Mouse (Mus musculus) MEL (cell line): ENCODE measurements around the gene Ruvbl2. TPM values are rescaled to one million over a fixed set of nuclear protein-coding genes. Genes with fewer than 3 reads are reported as not detected.
A peak's percentile ranks its signal among the peaks of the same experiment; 100 is the strongest.
"Not testable (repeated sequence)": the region's sequence is repeated elsewhere in the genome, so short reads cannot be mapped to it uniquely, and the experiment has no call there.

Experiments
- DNase-seq: peaks from one replicate; pipeline ENCODE4 v3.0.0; 2011; ENCODE audit warnings: low read depth, low spot score
- H3K27ac ChIP-seq: 2 replicates; pipeline ENCODE4 v1.5.1; 2012; ENCODE audit warnings: low read depth, mild to moderate bottlenecking, control low read depth, low read length, moderate library complexity; ENCODE audit not compliant: control insufficient read depth
- H3K27me3 ChIP-seq, 2 experiments: fragments of 150-350 bp in 1 of 2; sonication (generic) in 1 of 2; 2 replicates each; pipeline ENCODE4 v1.6.1; 2012; ENCODE audit warnings: low read length in 2 of 2, mild to moderate bottlenecking in 2 of 2, improper control_type of control experiment in 1 of 2, moderate library complexity in 1 of 2; ENCODE audit not compliant: insufficient read depth in 2 of 2, control insufficient read depth in 1 of 2
- H3K36me3 ChIP-seq, 2 experiments: 2 replicates each; pipeline ENCODE4 v1.6.1; 2012 to 2014; ENCODE audit warnings: low read length in 2 of 2, improper control_type of control experiment in 1 of 2, inconsistent platforms in 1 of 2, mild to moderate bottlenecking in 1 of 2; ENCODE audit not compliant: insufficient read depth in 2 of 2, control insufficient read depth in 1 of 2
- H3K4me1 ChIP-seq, 2 experiments: fragments of 150-350 bp in 1 of 2; sonication (generic) in 1 of 2; 2 replicates each; pipeline ENCODE4 v1.6.1; 2012; ENCODE audit warnings: low read length in 2 of 2, improper control_type of control experiment in 1 of 2, mild to moderate bottlenecking in 1 of 2; ENCODE audit not compliant: insufficient read depth in 2 of 2, control insufficient read depth in 1 of 2
- H3K4me3 ChIP-seq, 2 experiments: fragments of 150-350 bp in 1 of 2; sonication (generic) in 1 of 2; 2 replicates each; pipeline ENCODE4 v1.5.1; 2012; ENCODE audit warnings: low read depth in 2 of 2, low read length in 2 of 2, mild to moderate bottlenecking in 2 of 2, moderate library complexity in 2 of 2, control low read depth in 1 of 2, improper control_type of control experiment in 1 of 2; ENCODE audit not compliant: control insufficient read depth in 1 of 2, insufficient read depth in 1 of 2
- H3K79me2 ChIP-seq: 2 replicates; pipeline ENCODE4 v1.6.1; 2012; ENCODE audit warnings: mild to moderate bottlenecking, low read length, moderate library complexity; ENCODE audit not compliant: control insufficient read depth, poor library complexity, insufficient read depth
- H3K9ac ChIP-seq: 2 replicates; pipeline ENCODE4 v1.6.1; 2012; ENCODE audit warnings: low read depth, mild to moderate bottlenecking, control low read depth, low read length, moderate library complexity; ENCODE audit not compliant: control insufficient read depth, poor library complexity, severe bottlenecking
- H3K9me3 ChIP-seq: fragments of 150-350 bp; sonication (generic); replicated peaks from 2 replicates; pipeline ENCODE4 v1.6.1; 2012; ENCODE audit warnings: mild to moderate bottlenecking, low read length, improper control_type of control experiment, moderate library complexity; ENCODE audit not compliant: insufficient read depth
- BHLHE40 ChIP-seq: IDR thresholded peaks from 2 replicates; pipeline ENCODE4 v1.6.1; 2012; ENCODE audit warnings: low read depth, mild to moderate bottlenecking, inconsistent platforms, low read length, improper control_type of control experiment, borderline replicate concordance
- CHD1 ChIP-seq: IDR thresholded peaks from 2 replicates; pipeline ENCODE4 v1.6.1; 2012; ENCODE audit warnings: low read depth, mild to moderate bottlenecking, inconsistent platforms, low read length, improper control_type of control experiment
- CTCF ChIP-seq, 3 experiments: IDR thresholded peaks in 2 of 3; conservative IDR thresholded peaks in 1 of 3; 2 replicates each; pipeline ENCODE4 v1.5.1; 2011 to 2012; ENCODE audit warnings: low read length in 3 of 3, low read depth in 2 of 3, mild to moderate bottlenecking in 2 of 3, improper control_type of control experiment in 1 of 3, inconsistent platforms in 1 of 3, mixed read lengths in 1 of 3, moderate library complexity in 1 of 3; ENCODE audit not compliant: control insufficient read depth in 1 of 3, insufficient read depth in 1 of 3, poor library complexity in 1 of 3, severe bottlenecking in 1 of 3
- ELF1 ChIP-seq: IDR thresholded peaks from 2 replicates; pipeline ENCODE4 v1.6.1; 2014; ENCODE audit warnings: low read depth, mild to moderate bottlenecking, inconsistent platforms, low read length, improper control_type of control experiment, moderate library complexity
- GABPA ChIP-seq: IDR thresholded peaks from 2 replicates; pipeline ENCODE4 v1.6.1; 2012; ENCODE audit warnings: low read depth, mild to moderate bottlenecking, inconsistent platforms, low read length, improper control_type of control experiment, moderate library complexity
- GATA1 ChIP-seq: IDR thresholded peaks from 2 replicates; pipeline ENCODE4 v1.6.1; 2011; ENCODE audit warnings: low read depth, low read length, improper control_type of control experiment
- HCFC1 ChIP-seq: IDR thresholded peaks from 2 replicates; pipeline ENCODE4 v1.6.1; 2012; ENCODE audit warnings: low read depth, mild to moderate bottlenecking, inconsistent platforms, low read length, improper control_type of control experiment, moderate library complexity
- KAT2A ChIP-seq: conservative IDR thresholded peaks from 2 replicates; pipeline ENCODE4 v1.6.1; 2012; ENCODE audit warnings: low read depth, low read length, improper control_type of control experiment, inconsistent platforms
- MAFK ChIP-seq: IDR thresholded peaks from 2 replicates; pipeline ENCODE4 v1.6.1; 2011; ENCODE audit warnings: low read depth, mild to moderate bottlenecking, low read length, improper control_type of control experiment, borderline replicate concordance
- MEF2A ChIP-seq: IDR thresholded peaks from 2 replicates; pipeline ENCODE4 v1.6.1; 2014; ENCODE audit warnings: low read depth, mild to moderate bottlenecking, inconsistent platforms, low read length, improper control_type of control experiment; ENCODE audit not compliant: poor library complexity, insufficient replicate concordance, severe bottlenecking; ENCODE audit errors: extremely low read depth
- MYB ChIP-seq: IDR thresholded peaks from 2 replicates; pipeline ENCODE4 v1.6.1; 2011; ENCODE audit warnings: mild to moderate bottlenecking, low read depth, low read length, improper control_type of control experiment
- MYC ChIP-seq: IDR thresholded peaks from 2 replicates; pipeline ENCODE4 v1.6.1; 2011; ENCODE audit warnings: low read depth, mild to moderate bottlenecking, low read length, improper control_type of control experiment, moderate library complexity
- NRF1 ChIP-seq: IDR thresholded peaks from 2 replicates; pipeline ENCODE4 v1.6.1; 2014; ENCODE audit warnings: low read depth, mild to moderate bottlenecking, inconsistent platforms, low read length, improper control_type of control experiment, moderate library complexity; ENCODE audit not compliant: poor library complexity, insufficient read depth, severe bottlenecking
- POLR2AphosphoS2 ChIP-seq: IDR thresholded peaks from 2 replicates; pipeline ENCODE4 v1.6.1; 2011; ENCODE audit warnings: low read length, improper control_type of control experiment
- POLR2AphosphoS5 ChIP-seq: IDR thresholded peaks from 2 replicates; pipeline ENCODE4 v1.6.1; 2012; ENCODE audit warnings: low read depth, borderline replicate concordance, mild to moderate bottlenecking, inconsistent platforms, low read length, moderate library complexity, mixed read lengths
- TBP ChIP-seq: IDR thresholded peaks from 2 replicates; pipeline ENCODE4 v1.8.0; 2011; ENCODE audit warnings: low read depth, low read length, improper control_type of control experiment
- UBTF ChIP-seq: IDR thresholded peaks from 2 replicates; pipeline ENCODE4 v1.6.1; 2012; ENCODE audit warnings: low read depth, mild to moderate bottlenecking, inconsistent platforms, low read length, improper control_type of control experiment, moderate library complexity, borderline replicate concordance; ENCODE audit not compliant: insufficient read depth
- USF2 ChIP-seq, 2 experiments: IDR thresholded peaks; 2 replicates each; pipeline ENCODE4 v1.6.1; 2011 to 2012; ENCODE audit warnings: improper control_type of control experiment in 2 of 2, low read length in 2 of 2, borderline replicate concordance in 1 of 2, inconsistent platforms in 1 of 2, low read depth in 1 of 2, mild to moderate bottlenecking in 1 of 2; ENCODE audit not compliant: insufficient read depth in 1 of 2
- ZC3H11A ChIP-seq: IDR thresholded peaks from 2 replicates; pipeline ENCODE4 v1.6.1; 2012; ENCODE audit warnings: low read depth, mild to moderate bottlenecking, inconsistent platforms, low read length, improper control_type of control experiment
- ZNF384 ChIP-seq: IDR thresholded peaks from 2 replicates; pipeline ENCODE4 v1.6.1; 2012; ENCODE audit warnings: low read depth, mild to moderate bottlenecking, inconsistent platforms, low read length, improper control_type of control experiment
- polyA plus RNA-seq, 2 experiments: library from polyadenylated mRNA; stranded (reverse) in 1 of 2; unstranded in 1 of 2; fragments of >175 nt in 1 of 2; fragments of >200 nt in 1 of 2; gene quantifications; 2 replicates each; pipeline versions ENCODE4 v1.2.1 to v1.2.4; 2012; ENCODE audit warnings: low replicate concordance in 2 of 2, low read depth in 1 of 2; ENCODE audit not compliant: insufficient read length in 2 of 2, insufficient read depth in 1 of 2, missing spikeins in 1 of 2
- total RNA-seq: library from RNA; depleted of rRNA; stranded (reverse); fragments of 300-350 nt; gene quantifications from 2 replicates; pipeline ENCODE4 v1.2.3, GENCODE M21; 2012

Ruvbl2 gene
- total and polyA plus RNA-seq, 3 experiments = 434 to 758 TPM; not detected in 1

GRCm38 (mm10) chr7:45396787-45397186, 41.1 kb downstream of the Ruvbl2 start:
- Histone ChIP-seq H3K27ac (peak overlapping the region; percentile 74), H3K9me3 (no peaks in the 10 kb centered on the region), H3K4me3 (peak overlapping the region; percentile 18 to 59; a peak in 2 of 4 replicates), H3K4me1 (peaks cover 5 to 19% of the 10 kb centered on the region in 2 experiments; a peak in 3 of 4 replicates), H3K27me3 (no peaks in the 10 kb centered on the region; a peak in 1 of 4 replicates), H3K79me2 (peaks cover 35% of the 10 kb centered on the region), H3K9ac (peak overlapping the region; percentile 57), H3K36me3 (peaks cover 18 to 34% of the 10 kb centered on the region in 2 experiments)
- DNase-seq = peak; percentile 66
- TF ChIP-seq MAFK = peak; percentile 68; the same call in 1 of the 2 replicates
- peak; percentile 72 for TF ChIP-seq GABPA
- no peak for TF ChIP-seq BHLHE40
- no peak for TF ChIP-seq UBTF
- TF ChIP-seq GATA1 = peak; percentile 46; the same call in 1 of the 2 replicates

GRCm38 (mm10) chr7:45396337-45396775, 41.5 kb downstream of the Ruvbl2 start:
- Histone ChIP-seq H3K79me2 (peaks cover 38% of the 10 kb centered on the region), H3K9ac (peak overlapping the region; percentile 71), H3K36me3 (peaks cover 21 to 38% of the 10 kb centered on the region in 2 experiments), H3K4me3 (peak overlapping the region; percentile 59 to 62), H3K27ac (peak overlapping the region; percentile 82), H3K4me1 (peaks cover 5 to 19% of the 10 kb centered on the region in 2 experiments; a peak in 3 of 4 replicates)
- peak; percentile 50 for DNase-seq
- not testable (repeated sequence) for H3K27me3 ChIP-seq, H3K9me3 ChIP-seq
- TF ChIP-seq ZNF384 = peak; percentile 17; the same call in 1 of the 2 replicates
- TF ChIP-seq CTCF (IDR thresholded peaks at IDR 0.05 in 2 of 3, conservative IDR thresholded peaks at IDR 0.05 in 1 of 3; ENCODE audit: control insufficient read depth in 1 of 3, insufficient read depth in 1 of 3, low read depth in 2 of 3, low read length in 3 of 3, poor library complexity in 1 of 3, severe bottlenecking in 1 of 3) = peak in 1 of 3 experiments; percentile 29; a peak in 1 of 6 replicates
- TF ChIP-seq HCFC1 = 0 out of 2 replicates have a peak, but pooled peaks have one; percentile 19

GRCm38 (mm10) chr7:45395578-45396336, 42.1 kb downstream of the Ruvbl2 start, which contains the start of gene Snrnp70:
Gene Snrnp70 (minus strand): TSS chr7:45395742.
- Histone ChIP-seq H3K4me1 (peaks cover 5 to 19% of the 10 kb centered on the region in 2 experiments; a peak in 3 of 4 replicates), H3K27me3 (no peaks in the 10 kb centered on the region), H3K36me3 (peaks cover 21 to 41% of the 10 kb centered on the region in 2 experiments), H3K9ac (peak within 1 kb of the TSS; percentile 84), H3K27ac (peak within 1 kb of the TSS; percentile 86), H3K4me3 (peak within 1 kb of the TSS; percentile 70 to 74), H3K79me2 (peaks cover 39% of the 10 kb centered on the region), H3K9me3 (no peaks in the 10 kb centered on the region)
- peak; percentile 100 for DNase-seq
- TF ChIP-seq GABPA = no peak
- peak; percentile 96 for TF ChIP-seq TBP
- TF ChIP-seq HCFC1 = no peak; the same call in none of the 2 replicates
- TF ChIP-seq CHD1 = no peak
- TF ChIP-seq ZC3H11A = no peak
- peak; percentile 76 for TF ChIP-seq MYC
- no peak for TF ChIP-seq POLR2AphosphoS5
- no peak for TF ChIP-seq USF2 (IDR thresholded peaks at IDR 0.05; ENCODE audit: borderline replicate concordance in 1 of 2, insufficient read depth in 1 of 2, low read depth in 1 of 2, low read length in 2 of 2)
- TF ChIP-seq CTCF (IDR thresholded peaks at IDR 0.05 in 2 of 3, conservative IDR thresholded peaks at IDR 0.05 in 1 of 3; ENCODE audit: control insufficient read depth in 1 of 3, insufficient read depth in 1 of 3, low read depth in 2 of 3, low read length in 3 of 3, poor library complexity in 1 of 3, severe bottlenecking in 1 of 3) = no peak
- TF ChIP-seq MYB = no peak
- TF ChIP-seq KAT2A = peak; percentile 83
- peak; percentile 90 for TF ChIP-seq NRF1
- TF ChIP-seq POLR2AphosphoS2 = peak; percentile 95
- peak; percentile 65 for TF ChIP-seq ELF1
- TF ChIP-seq GATA1 = no peak
- TF ChIP-seq MEF2A = no peak
